Mouse (Mus musculus): Measurements from ENCODE around the gene Oosp1.

Oosp1 gene

DNA sequence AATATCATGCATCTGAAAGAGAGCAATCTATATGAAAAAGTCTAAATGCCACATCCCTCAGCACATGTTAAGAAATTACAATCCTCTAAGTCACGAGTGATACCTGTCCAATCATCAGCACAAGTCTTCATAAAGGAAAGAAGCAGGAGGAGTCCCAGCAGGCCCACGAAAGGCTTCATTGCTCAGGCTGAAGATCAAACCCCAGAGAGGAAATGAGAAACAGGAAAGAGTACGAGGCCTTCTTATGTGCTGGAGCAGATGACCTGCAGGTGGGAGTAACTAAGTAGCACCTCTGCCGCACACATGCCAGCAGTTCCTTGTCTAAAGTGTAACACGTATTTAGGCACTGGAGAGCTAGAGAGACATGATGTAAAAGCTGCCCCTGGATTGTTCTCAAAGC is at the start of gene Oosp1:
Gene Oosp1 (minus strand): TSS at position 312 of the 400 bp plus-strand sequence.
- DNase-seq (ENCODE audit: low read depth, low spot score), result peak; percentile 7

DNA sequence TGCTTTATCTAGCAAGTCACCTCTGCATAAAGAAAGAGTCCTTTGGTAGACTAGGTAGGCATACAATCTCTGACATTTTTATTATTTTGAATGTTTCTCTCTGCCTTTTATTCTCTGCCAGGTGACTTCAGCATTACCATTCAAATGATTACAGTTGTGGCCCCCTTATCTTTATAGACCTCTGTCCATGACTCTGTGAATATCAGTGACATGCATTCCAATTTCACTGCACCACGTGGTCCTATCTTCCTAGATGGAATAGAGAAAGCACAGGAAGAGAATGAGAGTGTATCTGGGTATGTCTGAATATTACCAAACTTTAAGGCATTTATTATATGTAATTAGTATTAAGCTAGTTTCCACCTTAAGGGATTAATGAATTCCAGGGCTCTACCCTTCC is 45.5 kb upstream of the Oosp1 start:
- DNase-seq (ENCODE audit: low read depth, low spot score), result no peak

DNA sequence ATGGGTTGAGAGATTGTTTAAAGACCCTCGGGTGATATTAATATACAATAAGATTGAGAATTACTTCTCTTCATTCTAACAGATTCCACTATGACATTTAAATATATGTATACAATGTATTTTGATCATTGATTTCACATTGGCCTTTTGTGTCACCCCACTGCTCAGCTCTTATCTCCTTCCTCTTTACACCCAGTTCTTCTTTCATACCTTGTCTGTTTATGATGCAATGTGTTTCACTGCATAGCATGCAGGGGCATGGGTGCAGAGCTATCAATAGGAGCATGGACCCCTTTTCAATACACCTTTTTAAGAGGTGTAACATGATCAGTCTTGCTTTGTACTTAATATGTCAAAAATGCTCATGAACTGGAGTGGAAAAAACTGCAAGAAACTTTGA is 39.3 kb upstream of the Oosp1 start:
- DNase-seq (ENCODE audit: low read depth, low spot score), result no peak

DNA sequence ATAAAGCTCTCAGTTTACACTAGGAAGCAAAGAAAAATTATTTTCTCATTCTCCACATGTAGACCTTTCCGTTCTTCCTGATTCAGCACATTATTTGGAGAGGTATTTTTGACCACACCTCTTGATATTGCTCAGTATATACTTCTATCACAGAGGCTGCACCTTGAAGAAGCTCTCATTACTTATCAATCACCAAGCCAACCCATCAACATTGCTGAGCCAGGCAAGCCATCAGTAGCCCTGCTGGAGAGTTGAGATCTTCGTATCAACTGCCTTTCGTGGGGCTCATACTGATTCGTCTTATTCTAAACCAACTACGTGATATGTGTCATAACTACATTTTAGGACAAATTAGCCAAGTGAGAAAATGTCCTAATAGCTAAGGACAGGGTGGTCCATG is 36.4 kb upstream of the Oosp1 start:
- DNase-seq (ENCODE audit: low read depth, low spot score), result no peak

DNA sequence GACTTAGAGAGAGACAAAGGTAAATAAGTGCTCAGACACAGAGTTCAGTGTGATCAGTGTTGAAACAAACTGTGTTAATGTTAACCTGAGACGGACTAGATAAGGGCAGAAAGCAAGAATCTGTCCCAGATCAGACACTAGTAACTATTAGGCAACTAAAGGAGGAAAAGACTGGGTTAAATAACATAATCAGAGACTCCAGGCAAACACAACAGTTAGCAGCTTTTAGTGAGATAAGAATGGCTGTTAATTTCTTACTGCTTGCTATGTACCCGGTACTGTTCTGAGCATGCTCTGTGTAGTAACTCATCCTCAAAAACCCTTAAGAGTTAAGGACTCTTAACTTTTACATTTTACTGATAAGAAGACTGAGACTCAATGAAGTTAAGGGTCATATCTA is 35.0 kb upstream of the Oosp1 start:
- no peak for DNase-seq (ENCODE audit: low read depth, low spot score)

DNA sequence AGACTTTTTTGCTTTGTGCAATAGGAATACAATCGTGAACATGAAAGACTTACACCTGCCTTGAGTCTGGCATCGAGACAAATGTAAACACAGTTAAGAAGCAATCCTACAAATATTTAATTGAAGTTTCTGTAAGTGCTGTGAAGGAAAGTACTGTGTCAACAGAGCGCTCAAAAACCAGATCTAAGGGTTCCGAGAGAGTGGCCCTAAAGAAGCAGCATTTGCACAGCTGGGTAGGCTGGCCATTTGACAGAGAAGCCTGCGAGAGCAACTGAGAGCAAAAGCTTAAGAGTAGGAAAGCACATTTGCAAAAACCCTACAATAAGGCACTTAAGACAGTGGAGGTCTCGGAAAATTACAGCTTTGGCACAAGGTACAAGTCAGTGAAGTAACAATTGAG is 33.3 kb upstream of the Oosp1 start:
- DNase-seq (ENCODE audit: low read depth, low spot score), result no peak

DNA sequence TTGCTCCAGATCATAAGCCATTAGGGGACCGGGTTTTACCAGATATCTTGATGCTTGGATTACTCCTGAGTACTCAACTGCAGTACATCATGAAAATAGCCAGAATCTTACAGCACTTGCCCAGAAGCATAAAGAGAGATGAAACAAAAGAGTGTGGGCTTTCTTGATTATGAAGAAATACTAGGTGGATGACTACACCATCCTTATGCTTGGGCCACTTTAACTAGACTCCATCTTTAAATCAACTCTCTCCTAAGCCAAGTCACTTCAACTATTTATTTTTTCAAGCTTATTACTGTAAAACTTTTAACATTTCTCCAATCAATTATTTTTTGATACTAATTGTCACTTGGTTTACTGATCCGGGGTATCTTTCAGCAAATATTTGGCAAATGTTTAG is 32.9 kb upstream of the Oosp1 start:
- DNase-seq (ENCODE audit: low read depth, low spot score), result no peak

DNA sequence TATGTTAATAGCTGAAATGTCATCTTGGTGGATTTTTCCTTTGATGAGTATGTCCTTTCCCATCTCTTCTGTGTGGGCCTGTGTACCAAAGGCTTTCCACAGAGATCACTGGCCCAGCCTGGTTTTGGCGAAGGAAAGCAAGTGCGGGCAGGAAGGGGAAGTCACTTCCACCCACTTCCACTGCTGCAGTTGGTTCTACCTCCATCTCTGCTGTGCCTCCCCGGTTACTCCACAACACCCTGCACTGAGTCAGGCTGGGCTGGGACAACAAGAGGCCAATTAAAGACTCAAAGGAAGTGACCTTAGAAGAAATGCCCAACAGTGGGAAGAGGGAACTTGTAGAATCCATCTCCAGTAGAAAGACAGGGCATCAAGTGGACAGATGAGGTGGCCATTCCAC is 29.1 kb upstream of the Oosp1 start:
- DNase-seq (ENCODE audit: low read depth, low spot score), result no peak

DNA sequence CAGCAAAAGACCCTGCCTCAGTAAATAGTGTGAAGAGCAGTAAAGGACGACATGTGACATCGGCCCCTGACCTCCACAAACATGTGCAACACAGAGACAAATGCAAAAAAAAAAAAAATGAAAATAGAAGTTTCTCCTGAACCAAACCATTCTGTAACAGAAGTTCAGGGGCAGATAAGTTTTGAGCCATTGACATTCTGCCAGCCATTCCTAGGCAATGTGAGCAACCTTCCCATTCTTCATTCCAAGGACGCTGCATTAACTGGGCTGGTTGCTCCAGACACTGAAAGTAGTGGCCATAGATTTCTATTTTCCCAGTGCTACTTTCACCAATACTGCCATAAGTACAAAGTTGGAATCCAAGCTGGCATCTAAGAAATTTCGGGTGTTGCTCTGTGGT is 21.5 kb upstream of the Oosp1 start:
- no peak for DNase-seq (ENCODE audit: low read depth, low spot score)

DNA sequence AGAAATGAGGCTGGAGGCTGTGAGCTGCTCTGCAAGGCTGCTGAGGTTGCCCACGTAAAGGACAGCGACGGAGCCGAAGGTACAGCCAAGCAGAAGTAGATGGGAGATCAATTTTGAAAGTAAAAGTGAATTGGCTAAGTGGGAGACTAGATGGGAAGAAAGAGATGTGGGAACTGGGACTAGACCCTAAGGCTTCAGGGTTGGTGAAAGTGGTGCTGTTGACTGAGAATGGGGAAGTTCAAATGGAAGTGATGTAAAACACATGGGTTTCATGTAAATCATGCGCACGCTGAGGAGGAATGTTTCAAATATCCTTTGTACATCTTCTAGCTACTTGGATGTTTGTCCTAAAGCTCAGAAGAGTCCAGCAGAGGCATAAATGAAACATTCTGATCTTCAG is 7.4 kb upstream of the Oosp1 start:
- DNase-seq (ENCODE audit: low read depth, low spot score), result no peak

DNA sequence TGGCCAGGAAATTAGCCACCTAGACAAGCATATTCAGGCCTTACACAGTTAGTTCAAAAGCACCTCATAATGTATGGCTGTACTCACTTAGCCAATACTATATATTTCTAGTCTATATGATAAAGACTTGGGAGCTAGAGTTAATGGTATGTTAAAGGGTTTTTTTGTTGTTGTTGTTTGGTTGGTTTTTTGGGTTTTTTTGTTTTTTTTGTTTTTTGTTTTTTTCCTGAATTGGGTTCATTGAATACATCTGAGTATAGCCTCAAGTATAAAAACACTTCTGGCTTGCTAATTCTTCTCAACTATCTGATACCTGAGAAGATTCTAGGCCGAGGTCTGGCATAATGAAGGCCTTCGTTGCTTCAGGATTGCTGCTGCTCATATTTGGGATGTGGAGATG is 5.8 kb upstream of the Oosp1 start, which contains the start of gene Oosp3:
Gene Oosp3 (plus strand): TSS at position 301 of the 400 bp plus-strand sequence.
- no peak for DNase-seq (ENCODE audit: low read depth, low spot score)

DNA sequence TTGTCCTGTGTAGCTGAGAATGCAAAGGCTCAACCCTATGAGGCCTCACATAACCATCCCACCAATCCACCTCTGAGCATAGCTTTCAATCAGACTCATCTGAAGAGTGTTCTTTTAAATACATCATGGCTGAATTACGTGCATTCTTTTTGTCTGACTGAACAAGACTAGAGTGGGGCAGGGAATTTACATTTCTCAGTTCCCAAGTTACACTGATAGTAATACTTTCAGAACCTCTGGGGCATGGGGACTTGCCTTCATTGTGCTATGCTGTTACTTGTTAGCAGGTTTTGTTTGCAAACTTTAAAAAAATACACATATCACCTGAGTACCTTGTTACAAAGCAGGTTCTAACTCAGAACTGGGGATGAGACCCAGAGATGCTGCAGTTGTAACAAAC is 504 bp upstream of the Oosp1 start:
- DNase-seq (ENCODE audit: low read depth, low spot score), result no peak

DNA sequence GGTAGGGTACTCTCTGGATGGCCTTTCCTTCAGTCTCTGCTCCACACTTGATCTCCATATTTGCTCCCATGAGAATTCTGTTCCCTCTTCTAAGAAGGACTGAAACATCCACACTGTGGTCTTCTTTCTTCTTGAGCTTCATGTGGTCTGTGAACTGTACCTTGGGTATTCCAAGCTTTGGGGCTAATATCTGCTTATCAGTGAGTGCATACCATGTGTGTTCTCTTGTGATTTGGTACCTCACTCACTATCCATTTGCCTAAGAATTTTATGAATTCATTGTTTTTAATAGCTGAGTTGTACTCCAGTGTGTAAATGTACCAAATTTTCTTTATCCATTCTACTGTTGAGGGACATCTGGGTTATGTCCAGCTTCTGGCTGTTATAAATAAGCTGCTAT is 29.4 kb downstream of the Oosp1 start:
- DNase-seq (ENCODE audit: low read depth, low spot score), result no peak

DNA sequence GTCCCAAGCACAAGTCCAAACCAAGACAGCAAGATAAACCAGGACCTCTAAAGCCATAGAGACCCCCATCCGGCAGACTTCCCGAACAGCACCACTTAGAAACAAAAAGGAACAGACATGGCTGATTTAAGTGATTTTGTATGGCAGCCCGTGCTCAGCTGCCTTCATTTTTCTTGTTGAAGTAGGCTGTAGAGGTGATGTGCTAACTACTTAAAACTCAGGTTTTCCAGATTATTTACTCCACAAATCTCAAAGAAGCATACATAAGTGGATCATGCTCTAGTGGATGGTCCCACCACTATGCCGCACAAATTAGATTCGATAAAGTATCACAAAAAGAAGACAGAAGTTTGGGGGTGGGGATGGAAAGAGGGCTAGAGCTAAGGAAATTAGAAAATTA is 30.5 kb downstream of the Oosp1 start, which contains the start of gene Oosp2:
Gene Oosp2 (minus strand): TSS at position 101 of the 400 bp plus-strand sequence.
- DNase-seq (ENCODE audit: low read depth, low spot score), result no peak

DNA sequence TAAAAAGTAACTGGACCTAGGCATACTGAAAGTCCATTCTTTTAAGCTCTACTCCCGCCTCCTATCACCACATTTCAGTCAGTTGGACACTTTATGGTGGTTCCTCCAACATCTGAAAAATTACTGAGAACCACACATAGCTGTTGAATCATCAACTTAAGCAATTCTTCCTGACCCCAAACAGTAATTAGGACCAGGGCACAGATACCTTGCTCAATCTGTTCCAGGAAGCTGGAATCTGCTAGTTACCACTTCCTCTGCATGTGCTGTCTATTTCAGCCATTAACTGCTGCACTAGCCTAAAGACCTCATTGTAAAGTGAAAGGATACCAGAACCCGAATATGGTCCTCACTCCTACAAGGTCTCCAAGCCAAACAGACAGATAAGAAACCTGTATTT is 31.8 kb downstream of the Oosp1 start:
- no peak for DNase-seq (ENCODE audit: low read depth, low spot score)

DNA sequence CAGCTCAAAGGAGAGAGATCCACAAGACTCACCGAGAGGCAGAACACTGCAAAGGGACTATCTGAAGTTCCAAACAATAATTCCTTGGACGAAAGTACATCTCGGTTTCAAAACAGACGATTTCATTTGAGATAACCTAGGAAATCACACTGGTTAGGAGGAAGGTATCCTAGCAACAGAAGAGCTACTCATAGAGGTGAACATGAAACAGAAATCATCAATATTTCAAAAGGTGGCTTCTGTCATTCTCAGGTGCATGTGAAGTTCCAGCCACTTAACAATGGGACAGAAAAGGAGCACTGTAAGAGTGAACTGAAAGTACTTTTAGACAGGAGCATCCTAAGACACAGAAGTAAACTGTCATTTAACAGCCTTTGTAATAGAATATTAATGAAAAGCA is 41.4 kb downstream of the Oosp1 start:
- no peak for DNase-seq (ENCODE audit: low read depth, low spot score)

DNA sequence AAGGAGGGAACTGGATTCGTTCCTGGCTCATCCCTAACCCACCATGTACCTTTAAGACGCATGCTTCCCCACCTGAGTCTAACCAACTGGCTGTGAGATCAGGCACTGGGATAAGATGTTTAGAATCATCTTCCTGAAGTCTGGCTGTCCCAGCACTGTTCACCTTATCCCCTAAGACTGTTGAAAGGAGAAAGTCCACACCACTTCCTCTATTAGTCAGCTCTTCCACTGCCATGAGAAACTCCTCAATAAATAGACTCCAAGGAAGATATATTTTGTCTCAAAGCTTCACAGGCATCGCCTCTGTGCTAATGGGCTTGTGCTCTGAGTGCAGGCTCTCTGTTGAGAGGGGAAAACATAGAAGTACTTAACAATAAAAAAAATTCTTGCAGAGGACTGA is 44.8 kb downstream of the Oosp1 start:
- DNase-seq (ENCODE audit: low read depth, low spot score), result no peak

DNA sequence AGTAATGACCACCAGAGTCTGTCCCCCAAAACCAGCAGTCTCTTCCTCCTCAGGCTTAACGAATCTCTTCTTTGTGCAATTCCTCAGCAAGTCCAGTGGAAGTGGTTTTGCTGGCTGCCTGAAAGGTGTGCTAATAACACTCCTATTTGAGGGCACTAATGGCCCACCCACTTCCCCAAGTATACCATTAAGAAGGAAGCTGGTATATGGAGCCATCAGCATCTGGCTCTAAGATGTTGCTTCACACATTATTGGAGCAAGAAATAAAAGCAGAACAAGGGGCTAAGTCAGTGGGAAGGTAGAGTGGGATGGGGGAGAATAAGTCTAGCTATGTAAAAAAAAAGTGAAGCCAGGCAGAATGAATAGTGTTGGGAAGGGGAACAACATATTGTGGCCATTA is 50.2 kb downstream of the Oosp1 start, which contains the start of gene Ms4a3:
Gene Ms4a3 (minus strand): TSS at position 120 of the 400 bp plus-strand sequence.
- no peak for DNase-seq (ENCODE audit: low read depth, low spot score)

DNA sequence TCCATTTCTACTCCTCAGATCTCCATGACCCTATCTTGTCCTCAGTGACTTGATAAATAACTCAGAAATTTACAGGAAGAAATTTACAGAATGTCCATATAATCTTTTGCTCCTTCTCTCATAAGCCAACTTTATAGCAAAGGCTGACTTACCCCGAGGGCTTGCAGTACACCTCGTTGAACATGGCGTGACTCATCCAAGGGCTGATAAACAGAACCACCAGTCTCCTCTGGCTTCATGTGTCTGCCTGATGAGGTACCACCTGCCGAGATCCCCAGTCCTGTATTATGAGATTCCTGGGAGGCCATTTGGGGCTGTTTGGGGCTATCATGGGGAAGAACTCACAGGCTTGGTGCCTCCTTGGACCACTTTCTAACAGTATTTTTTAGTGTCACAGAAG is 51.9 kb downstream of the Oosp1 start:
- no peak for DNase-seq (ENCODE audit: low read depth, low spot score)

DNA sequence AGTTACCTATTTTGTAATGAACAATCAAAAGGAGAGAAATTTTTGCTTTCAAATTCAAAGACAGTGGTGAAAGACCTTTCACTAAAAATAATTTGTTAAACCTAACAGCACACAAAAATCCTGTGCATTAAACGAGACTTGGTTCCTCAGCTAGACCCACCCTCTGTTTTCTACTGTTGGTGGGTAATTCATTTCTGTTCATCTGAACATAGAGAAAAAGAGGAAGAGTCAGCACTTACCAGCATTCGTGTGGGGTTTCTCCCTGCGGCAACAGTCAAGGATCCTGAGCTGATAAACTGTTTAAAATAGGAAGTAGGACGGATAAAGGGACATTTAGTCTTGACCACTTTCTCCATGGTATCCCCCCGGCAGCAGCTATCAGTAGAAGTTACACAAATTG is 55.4 kb downstream of the Oosp1 start:
- no peak for DNase-seq (ENCODE audit: low read depth, low spot score)

DNA sequence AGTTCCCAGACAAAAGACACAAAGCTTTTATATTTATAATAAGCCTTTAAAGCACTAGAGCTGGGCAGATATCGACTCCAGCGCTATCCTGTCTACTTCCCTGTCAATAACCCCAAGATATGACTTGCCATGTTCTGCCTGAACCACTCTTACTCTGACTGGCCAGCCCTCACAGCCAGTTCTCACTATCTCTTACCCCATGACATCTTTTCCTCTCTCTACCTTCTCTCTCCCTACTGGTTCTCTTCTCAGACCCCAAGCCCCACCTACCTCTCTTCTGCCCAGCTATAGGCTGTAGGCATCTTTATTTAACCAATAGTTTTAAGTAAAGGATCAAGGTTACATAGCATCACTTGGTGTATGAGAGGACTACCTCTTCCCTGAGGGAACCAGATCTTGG is 56.6 kb downstream of the Oosp1 start:
- DNase-seq (ENCODE audit: low read depth, low spot score), result no peak

DNA sequence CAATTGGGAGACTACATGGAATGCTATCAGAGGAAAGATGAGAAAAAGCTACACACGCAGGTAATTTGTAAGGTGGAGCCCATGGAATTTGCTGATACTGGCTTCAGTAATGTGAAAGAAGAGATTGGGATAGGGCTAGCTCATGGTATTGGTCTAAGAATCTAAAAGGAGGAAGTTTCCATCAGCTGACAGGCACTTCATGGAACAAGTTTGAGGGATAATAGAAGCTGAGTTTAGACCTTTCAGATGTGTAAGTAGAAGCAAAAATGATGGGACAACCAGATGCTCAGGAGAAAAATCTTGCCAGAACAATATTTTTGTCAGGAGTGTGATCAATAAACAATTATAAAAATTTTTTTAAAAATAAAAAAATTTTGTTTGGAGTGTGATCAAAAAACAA is 57.2 kb downstream of the Oosp1 start:
- no peak for DNase-seq (ENCODE audit: low read depth, low spot score)

DNA sequence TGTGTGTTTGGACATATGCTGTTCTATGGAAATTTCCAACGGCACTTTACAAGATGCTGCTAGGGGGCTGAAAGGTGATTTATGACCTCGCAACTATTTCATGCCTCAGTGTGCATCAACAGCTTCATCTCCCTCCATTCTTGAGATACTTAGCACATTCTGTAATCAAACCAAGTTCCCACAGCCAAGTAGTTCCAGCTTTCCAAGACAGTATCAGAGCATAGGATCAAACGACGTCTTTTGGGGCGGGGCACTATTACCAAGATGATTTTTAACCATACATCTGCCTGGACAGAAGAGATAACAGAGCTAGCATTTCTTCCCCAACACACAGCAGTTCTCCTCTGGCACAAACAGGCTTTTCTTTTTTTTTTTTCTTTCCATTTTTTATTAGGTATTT is 65.7 kb downstream of the Oosp1 start:
- no peak for DNase-seq (ENCODE audit: low read depth, low spot score)

DNA sequence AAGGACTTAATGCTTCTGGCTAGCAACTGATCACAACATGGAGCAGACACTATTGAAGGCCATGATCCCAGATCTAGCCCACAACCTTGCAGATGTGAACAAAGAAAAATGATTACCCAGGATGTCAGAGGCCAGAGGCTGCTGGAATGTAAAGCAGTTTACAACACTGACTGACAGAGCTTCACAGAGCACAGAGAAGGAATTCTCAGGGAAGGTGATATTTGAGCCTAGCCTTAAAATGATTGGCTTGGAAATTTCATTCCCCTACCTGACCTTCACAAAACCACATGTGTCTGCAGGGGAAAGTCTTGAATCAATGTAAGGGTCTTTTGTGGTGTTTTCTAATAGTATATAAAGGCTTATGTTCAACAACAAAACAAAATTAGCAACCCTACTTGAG is 66.2 kb downstream of the Oosp1 start:
- no peak for DNase-seq (ENCODE audit: low read depth, low spot score)

DNA sequence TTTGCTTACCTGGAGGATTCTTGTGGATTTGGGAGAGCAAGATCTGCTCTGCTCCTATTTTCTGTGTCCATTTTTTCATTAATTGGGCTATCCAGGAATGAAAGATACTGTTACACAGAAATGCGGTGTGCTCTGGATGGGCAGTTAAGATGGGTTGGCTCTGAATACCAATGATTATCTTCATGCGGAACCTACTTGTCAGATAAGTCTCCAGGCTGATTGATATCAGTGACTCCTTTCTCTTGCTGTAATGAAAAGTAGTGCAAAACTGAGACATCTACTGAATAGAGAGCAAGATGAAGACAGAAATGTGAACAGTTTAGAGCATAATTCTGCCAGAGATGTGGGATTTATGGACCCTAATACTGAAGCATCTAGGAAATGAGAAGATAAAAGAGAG is 67.4 kb downstream of the Oosp1 start, which contains the start of gene Ms4a2:
Gene Ms4a2 (minus strand): TSS at position 169 of the 400 bp plus-strand sequence.
- DNase-seq (ENCODE audit: low read depth, low spot score), result no peak

All from CD4-positive, CD25-positive, alpha-beta regulatory T cell, adult 2 months (primary cell).